Mouse (Mus musculus) central nervous system, embryonic 11.5 days (tissue): ENCODE data around the gene Rsf1. TPM values are rescaled to one million over a fixed set of nuclear protein-coding genes. Genes with fewer than 3 reads are reported as not detected.

Source experiments
- polyA plus RNA-seq: library from polyadenylated mRNA; depleted of rRNA; stranded (reverse); fragments of >200 nt; gene quantifications from 2 replicates; pipeline ENCODE4 v1.2.3, GENCODE M21; 2012; rRNA removed

Gene Rsf1
- polyA plus RNA-seq: 20.9 and 40.3 TPM in 2 replicates

GRCm38 (mm10) chr7:97579067-97579975 is at the start of gene Rsf1, which contains the start of gene Aamdc:
Gene Rsf1, plus strand, starts transcription at chr7:97579889.
Gene Aamdc, minus strand, starts transcription at chr7:97579497.

DNA sequence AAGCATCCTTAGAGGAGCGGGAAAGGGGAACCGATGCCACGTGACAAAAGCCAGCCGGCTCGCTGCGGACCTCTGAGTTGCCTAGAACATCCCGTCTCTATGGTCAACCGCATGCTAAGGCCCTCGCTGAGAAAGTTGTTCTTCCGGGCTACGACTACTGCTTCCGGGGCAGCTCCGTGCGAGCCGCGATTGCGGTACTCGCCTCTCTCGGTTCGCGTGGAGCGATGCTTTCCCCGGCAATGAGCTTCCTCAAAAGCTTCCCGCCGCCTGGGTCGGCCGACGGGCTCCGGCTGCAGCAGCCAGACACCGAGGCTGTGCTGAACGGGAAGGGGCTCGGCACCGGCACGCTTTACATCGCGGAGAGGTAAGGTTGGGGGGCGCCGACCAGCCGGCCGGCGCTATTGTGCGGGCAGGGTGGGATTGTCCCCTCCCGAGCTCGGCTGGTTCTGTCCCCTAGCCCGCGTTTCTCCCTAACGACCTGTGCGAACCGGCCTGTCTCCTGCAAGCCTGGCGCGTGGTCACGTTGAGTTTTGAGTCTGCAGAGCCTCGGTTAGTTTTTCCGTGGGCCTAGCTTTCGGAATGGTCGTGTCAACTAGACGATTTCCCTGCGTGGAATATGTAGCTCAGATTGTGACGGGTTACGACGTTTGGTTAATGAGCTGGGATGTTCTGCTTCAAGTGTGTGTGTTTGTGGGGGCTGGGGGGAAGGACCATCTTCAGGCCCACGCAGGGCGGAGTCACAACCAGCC is 117.0 kb downstream of the Rsf1 start, which contains the start of gene Clns1a:
Clns1a (plus strand) TSS at position 129 of the 749 bp plus-strand sequence.

GRCm38 (mm10) chr7:97737638-97738456 is 158.2 kb downstream of the Rsf1 start, which contains the start of gene Aqp11:
Gene Aqp11, minus strand, starts transcription at chr7:97738289.

Other genes with a start within 250 kb of the Rsf1 start
- gene Usp35, start 247.9 kb upstream of the Rsf1 start, polyA plus RNA-seq: 6.8 and 7.6 TPM in 2 replicates
- gene Kctd21, start 247.6 kb upstream of the Rsf1 start, polyA plus RNA-seq: 3.7 and 4.7 TPM in 2 replicates
- gene Alg8, start 208.3 kb upstream of the Rsf1 start, polyA plus RNA-seq: 49.5 and 51.1 TPM in 2 replicates
- gene Ndufc2, start 179.9 kb upstream of the Rsf1 start, polyA plus RNA-seq: 244 and 291 TPM in 2 replicates
- 0.09 and 0.11 TPM in 2 replicates for gene Thrsp, start 162.2 kb upstream of the Rsf1 start, polyA plus RNA-seq
- 3.0 and 4.0 TPM in 2 replicates for gene Kctd14, start 128.6 kb upstream of the Rsf1 start, polyA plus RNA-seq
- gene Ints4, start 98.9 kb upstream of the Rsf1 start, polyA plus RNA-seq: 63.1 and 80.0 TPM in 2 replicates
- 33.8 and 35.4 TPM in 2 replicates for gene Aamdc, start 392 bp upstream of the Rsf1 start, polyA plus RNA-seq
- gene Clns1a, start 116.7 kb downstream of the Rsf1 start, polyA plus RNA-seq: 145 and 149 TPM in 2 replicates
- gene Aqp11, start 158.4 kb downstream of the Rsf1 start, polyA plus RNA-seq: 2.7 and 4.1 TPM in 2 replicates
- gene Pak1, start 208.7 kb downstream of the Rsf1 start, polyA plus RNA-seq: 61.8 and 91.3 TPM in 2 replicates